Mouse (Mus musculus): ENCODE data around the gene Sema4g. TPM values are rescaled to one million over a fixed set of nuclear protein-coding genes. Genes with fewer than 3 reads are reported as not detected.

Gene Sema4g
- polyA plus RNA-seq, 1 experiment: 0.03 TPM

GRCm38 (mm10) chr19:45049523-45049922 lies 60.6 kb downstream of the Sema4g start:
- no peak for TF ChIP-seq GATA1 (IDR thresholded peaks at IDR 0.05; ENCODE audit: low read length)

Other genes starting within 250 kb of the Sema4g start
- not detected in 2 replicates for gene Pax2, start 233.1 kb upstream of the Sema4g start, polyA plus RNA-seq (2012)
- gene Slf2, start 58.0 kb upstream of the Sema4g start, polyA plus RNA-seq (2012): 57.1 and 78.6 TPM in 2 replicates
- gene Twnk, start 16.6 kb downstream of the Sema4g start, polyA plus RNA-seq (2012): 16.5 and 20.8 TPM in 2 replicates
- 92.8 and 106 TPM in 2 replicates for gene Mrpl43, start 17.3 kb downstream of the Sema4g start, polyA plus RNA-seq (2012)
- 26.6 and 39.2 TPM in 2 replicates for gene Lzts2, start 25.3 kb downstream of the Sema4g start, polyA plus RNA-seq (2012)
- gene Pdzd7, start 56.6 kb downstream of the Sema4g start, polyA plus RNA-seq (2012): not detected in 2 replicates
- gene Sfxn3, start 58.4 kb downstream of the Sema4g start, polyA plus RNA-seq (2012): 2.9 and 4.9 TPM in 2 replicates
- gene Kazald1, start 86.1 kb downstream of the Sema4g start, polyA plus RNA-seq (2012): 0.22 and 0.25 TPM in 2 replicates
- gene Tlx1, start 161.6 kb downstream of the Sema4g start, polyA plus RNA-seq (2012): not detected in 2 replicates
- not detected in 2 replicates for gene Lbx1, start 246.7 kb downstream of the Sema4g start, polyA plus RNA-seq (2012)

All from G1E-ER4 (cell line).